Mouse (Mus musculus) CH12.LX (cell line): ENCODE data around the gene Cacng6. TPM values are rescaled to one million over a fixed set of nuclear protein-coding genes. Genes with fewer than 3 reads are reported as not detected.

Experiments
- DNase-seq: peaks from one replicate; pipeline ENCODE4 v3.0.0-alpha.2; 2013; ENCODE audit errors: extremely low read depth
- H3K27ac ChIP-seq: 2 replicates; pipeline ENCODE4 v1.5.1; 2012; ENCODE audit warnings: low read depth, mild to moderate bottlenecking, control low read depth, moderate library complexity; ENCODE audit not compliant: insufficient read depth
- H3K27me3 ChIP-seq: replicated peaks from 2 replicates; pipeline ENCODE3; 2012; ENCODE audit warnings: inconsistent platforms
- H3K36me3 ChIP-seq, 2 experiments: replicated peaks in 1 of 2; 2 replicates each; pipeline versions ENCODE3 to v1.6.1; 2012; ENCODE audit warnings: inconsistent platforms in 1 of 2, low read length in 1 of 2, mild to moderate bottlenecking in 1 of 2, mixed read lengths in 1 of 2, moderate library complexity in 1 of 2; ENCODE audit not compliant: control insufficient read depth in 1 of 2, insufficient read depth in 1 of 2
- H3K4me1 ChIP-seq, 2 experiments: 2 replicates each; pipeline ENCODE4 v1.6.1; 2012; ENCODE audit warnings: inconsistent platforms in 1 of 2, moderate library complexity in 1 of 2; ENCODE audit not compliant: insufficient read depth in 2 of 2, control insufficient read depth in 1 of 2
- H3K4me2 ChIP-seq: 2 replicates; pipeline ENCODE4 v1.6.1; 2012; ENCODE audit warnings: low read depth, mild to moderate bottlenecking, control low read depth; ENCODE audit not compliant: poor library complexity, insufficient read depth, severe bottlenecking
- H3K4me3 ChIP-seq, 3 experiments: fragments of 150-350 bp in 1 of 3; sonication (generic) in 1 of 3; replicated peaks in 1 of 3; 2 replicates each; pipeline versions ENCODE3 to v1.5.1; 2011 to 2012; ENCODE audit warnings: low read depth in 2 of 3, low read length in 2 of 3, mild to moderate bottlenecking in 2 of 3, moderate library complexity in 2 of 3, control low read depth in 1 of 3, improper control_type of control experiment in 1 of 3, inconsistent platforms in 1 of 3, mixed read lengths in 1 of 3; ENCODE audit not compliant: poor library complexity in 1 of 3
- H3K79me2 ChIP-seq: replicated peaks from 2 replicates; pipeline ENCODE4 v1.6.1; 2012; ENCODE audit warnings: mild to moderate bottlenecking, moderate library complexity; ENCODE audit not compliant: control insufficient read depth, poor library complexity, insufficient read depth, severe bottlenecking; ENCODE audit errors: extremely low read depth
- H3K9ac ChIP-seq: 2 replicates; pipeline ENCODE4 v1.6.1; 2012; ENCODE audit warnings: low read depth, mild to moderate bottlenecking, control low read depth, moderate library complexity; ENCODE audit not compliant: insufficient read depth
- H3K9me3 ChIP-seq: replicated peaks from 2 replicates; pipeline ENCODE3; 2012; ENCODE audit warnings: low read length, inconsistent platforms, mixed read lengths
- BHLHE40 ChIP-seq: IDR thresholded peaks from 2 replicates; pipeline ENCODE4 v1.6.1; 2011; ENCODE audit warnings: mild to moderate bottlenecking, low read depth, low read length, improper control_type of control experiment
- CHD1 ChIP-seq: IDR thresholded peaks from 2 replicates; pipeline ENCODE4 v1.6.1; 2012; ENCODE audit warnings: low read depth, low read length, improper control_type of control experiment, inconsistent platforms
- CHD2 ChIP-seq: IDR thresholded peaks from 2 replicates; pipeline ENCODE4 v1.6.1; 2011; ENCODE audit warnings: low read length, improper control_type of control experiment
- CTCF ChIP-seq, 2 experiments: IDR thresholded peaks in 1 of 2; conservative IDR thresholded peaks in 1 of 2; 2 replicates each; pipeline ENCODE4 v1.5.1; 2011 to 2012; ENCODE audit warnings: low read depth in 2 of 2, low read length in 2 of 2, improper control_type of control experiment in 1 of 2, inconsistent platforms in 1 of 2, mild to moderate bottlenecking in 1 of 2, moderate library complexity in 1 of 2
- ELF1 ChIP-seq: IDR thresholded peaks from 2 replicates; pipeline ENCODE4 v1.6.1; 2014; ENCODE audit warnings: low read depth, mild to moderate bottlenecking, inconsistent platforms, low read length, improper control_type of control experiment
- EP300 ChIP-seq: IDR thresholded peaks from 2 replicates; pipeline ENCODE4 v1.6.1; 2011; ENCODE audit warnings: low read length, improper control_type of control experiment
- ETS1 ChIP-seq: conservative IDR thresholded peaks from 2 replicates; pipeline ENCODE4 v1.6.1; 2012; ENCODE audit warnings: low read depth, mild to moderate bottlenecking, inconsistent platforms, low read length, improper control_type of control experiment, moderate library complexity
- HCFC1 ChIP-seq: IDR thresholded peaks from 2 replicates; pipeline ENCODE4 v1.6.1; 2012; ENCODE audit warnings: low read depth, mild to moderate bottlenecking, inconsistent platforms, low read length, improper control_type of control experiment
- IRF4 ChIP-seq: IDR thresholded peaks from 2 replicates; pipeline ENCODE4 v1.6.1; 2014; ENCODE audit warnings: low read depth, mild to moderate bottlenecking, inconsistent platforms, low read length, improper control_type of control experiment
- JUN ChIP-seq: IDR thresholded peaks from 2 replicates; pipeline ENCODE4 v1.6.1; 2011; ENCODE audit warnings: low read depth, mild to moderate bottlenecking, low read length, improper control_type of control experiment, moderate library complexity; ENCODE audit not compliant: insufficient read depth
- JUND ChIP-seq: conservative IDR thresholded peaks from 2 replicates; pipeline ENCODE4 v1.6.1; 2011; ENCODE audit warnings: low read depth, low read length, improper control_type of control experiment
- KAT2A ChIP-seq: IDR thresholded peaks from 2 replicates; pipeline ENCODE4 v1.6.1; 2012; ENCODE audit warnings: low read length, improper control_type of control experiment, inconsistent platforms; ENCODE audit not compliant: insufficient replicate concordance
- MAFK ChIP-seq: IDR thresholded peaks from 2 replicates; pipeline ENCODE4 v1.6.1; 2011; ENCODE audit warnings: low read length, improper control_type of control experiment; ENCODE audit not compliant: insufficient replicate concordance
- MAX ChIP-seq: IDR thresholded peaks from 2 replicates; pipeline ENCODE4 v1.6.1; 2011; ENCODE audit warnings: low read length, improper control_type of control experiment
- MAZ ChIP-seq: IDR thresholded peaks from 2 replicates; pipeline ENCODE4 v1.6.1; 2012; ENCODE audit warnings: low read depth, mild to moderate bottlenecking, inconsistent platforms, low read length, improper control_type of control experiment, moderate library complexity
- MEF2A ChIP-seq: IDR thresholded peaks from 2 replicates; pipeline ENCODE4 v1.6.1; 2014; ENCODE audit warnings: low read depth, mild to moderate bottlenecking, inconsistent platforms, low read length, improper control_type of control experiment, borderline replicate concordance
- MYC ChIP-seq: IDR thresholded peaks from 2 replicates; pipeline ENCODE4 v1.6.1; 2011; ENCODE audit warnings: low read depth, mild to moderate bottlenecking, improper control_type of control experiment, low read length
- NELFE ChIP-seq: IDR thresholded peaks from 2 replicates; pipeline ENCODE4 v1.6.1; 2011; ENCODE audit warnings: low read depth, low read length, improper control_type of control experiment
- NRF1 ChIP-seq: IDR thresholded peaks from 2 replicates; pipeline ENCODE4 v1.6.1; 2014; ENCODE audit warnings: low read depth, mild to moderate bottlenecking, inconsistent platforms, low read length, improper control_type of control experiment, moderate library complexity
- POLR2A ChIP-seq: IDR thresholded peaks from 2 replicates; pipeline ENCODE4 v1.6.1; 2011; ENCODE audit warnings: low read depth, mild to moderate bottlenecking, improper control_type of control experiment, low read length
- POLR2AphosphoS2 ChIP-seq: IDR thresholded peaks from 2 replicates; pipeline ENCODE4 v1.6.1; 2011; ENCODE audit warnings: low read depth, low read length, improper control_type of control experiment
- RAD21 ChIP-seq: IDR thresholded peaks from 2 replicates; pipeline ENCODE4 v1.6.1; 2011; ENCODE audit warnings: low read depth, mild to moderate bottlenecking, low read length, improper control_type of control experiment, moderate library complexity
- RCOR1 ChIP-seq: conservative IDR thresholded peaks from 2 replicates; pipeline ENCODE4 v1.6.1; 2012; ENCODE audit warnings: low read depth, mild to moderate bottlenecking, inconsistent platforms, low read length, improper control_type of control experiment
- SMC3 ChIP-seq: IDR thresholded peaks from 2 replicates; pipeline ENCODE4 v1.6.1; 2011; ENCODE audit warnings: low read depth, low read length, improper control_type of control experiment
- TBP ChIP-seq: conservative IDR thresholded peaks from 2 replicates; pipeline ENCODE4 v1.6.1; 2011; ENCODE audit warnings: low read depth, low read length, improper control_type of control experiment
- TCF12 ChIP-seq: IDR thresholded peaks from 2 replicates; pipeline ENCODE4 v1.6.1; 2014; ENCODE audit warnings: low read depth, mild to moderate bottlenecking, inconsistent platforms, low read length, improper control_type of control experiment
- USF1 ChIP-seq: IDR thresholded peaks from 2 replicates; pipeline ENCODE4 v1.6.1; 2014; ENCODE audit warnings: low read depth, mild to moderate bottlenecking, inconsistent platforms, low read length, improper control_type of control experiment
- ZC3H11A ChIP-seq: IDR thresholded peaks from 2 replicates; pipeline ENCODE4 v1.6.1; 2012; ENCODE audit warnings: low read depth, mild to moderate bottlenecking, inconsistent platforms, low read length, improper control_type of control experiment
- ZKSCAN1 ChIP-seq: IDR thresholded peaks from 2 replicates; pipeline ENCODE4 v1.6.1; 2012; ENCODE audit warnings: low read depth, inconsistent platforms, low read length, improper control_type of control experiment, borderline replicate concordance
- dilution Hi-C: fragments of 300-500 bp; cut with MboI; formaldehyde crosslinking; loops from 2 replicates; pipeline ENCODE4 v1.14.3; 2020; ENCODE audit warnings: low sequenced_read_pairs; ENCODE audit not compliant: extremely low pct_unique_long_range_greater_than_20kb, extremely low pct_ligation_motif_present
- in situ Hi-C: fragments of 300-500 bp; cut with MboI; formaldehyde crosslinking; loops from 3 replicates; pipeline ENCODE4 v1.14.3; 2019; ENCODE audit warnings: low sequenced_read_pairs, low pct_ligation_motif_present, low pct_unique_long_range_greater_than_20kb, mixed read lengths
- polyA plus RNA-seq: library from polyadenylated mRNA; unstranded; fragments of >175 nt; gene quantifications from 2 replicates; pipeline ENCODE4 v1.2.1, GENCODE M21; 2012; ENCODE audit warnings: low read depth; ENCODE audit not compliant: insufficient read length
- total RNA-seq, 2 experiments: library from RNA; depleted of rRNA; stranded (reverse); fragments of 300-350 nt in 1 of 2; fragments of >200 nt in 1 of 2; gene quantifications; 2 replicates each; pipeline ENCODE4 v1.2.3; 2012 to 2014

Gene Cacng6
- total and polyA plus RNA-seq, 3 experiments, result not detected

GRCm38 (mm10) chr7:3451161-3451560 lies 27.2 kb downstream of the Cacng6 start:
- Histone ChIP-seq H3K79me2 (no peaks in the 10 kb centered on the region), H3K9me3 (no peaks in the 10 kb centered on the region), H3K4me1 (peaks cover 2 to 69% of the 10 kb centered on the region in 2 experiments; a peak in 3 of 4 replicates), H3K9ac (no peak overlapping the region), H3K36me3 (no peaks in the 10 kb centered on the region), H3K4me2 (no peak overlapping the region), H3K27me3 (no peaks in the 10 kb centered on the region), H3K4me3 (no peak overlapping the region), H3K27ac (no peak overlapping the region)
- no peak for DNase-seq
- in situ Hi-C loops (no loop called here), dilution Hi-C loops (no loop called here)
- TF ChIP-seq TBP (no peak), KAT2A (no peak), EP300 (no peak), MEF2A (no peak), USF1 (no peak), ZC3H11A (no peak)

GRCm38 (mm10) chr7:3452821-3453485 lies 29.0 kb downstream of the Cacng6 start:
- no peaks in the 10 kb centered on the region for H3K9me3 ChIP-seq
- peak overlapping the region; percentile 72 for H3K4me2 ChIP-seq
- dilution Hi-C loops (no loop called here), in situ Hi-C loops (no loop called here)
- DNase-seq, result peak; percentile 51
- peak overlapping the region; percentile 11 for H3K27ac ChIP-seq
- no peaks in the 10 kb centered on the region for H3K36me3 ChIP-seq
- TF ChIP-seq NRF1 (no peak), NELFE (0 out of 2 replicates have a peak, but pooled peaks have one; percentile 31), JUN (no peak), MAX (no peak), MAZ (no peak), EP300 (peak; percentile 48; the same call in 1 of the 2 replicates), ELF1 (peak; percentile 41), POLR2A (peak; percentile 37; the same call in 1 of the 2 replicates), RAD21 (no peak), MAFK (no peak), CHD2 (peak; percentile 32), ETS1 (no peak), BHLHE40 (no peak), TCF12 (0 out of 2 replicates have a peak, but pooled peaks have one; percentile 10), KAT2A (no peak), CTCF (conservative IDR thresholded peaks at IDR 0.05 in 1 of 2, IDR thresholded peaks at IDR 0.05 in 1 of 2; ENCODE audit: low read depth in 2 of 2, low read length in 2 of 2) (no peak), CHD1 (no peak), TBP (0 out of 2 replicates have a peak, but pooled peaks have one; percentile 40), MEF2A (no peak), SMC3 (no peak), POLR2AphosphoS2 (no peak), HCFC1 (peak; percentile 30; the same call in 1 of the 2 replicates), MYC (peak; percentile 32; the same call in 1 of the 2 replicates), RCOR1 (0 out of 2 replicates have a peak, but pooled peaks have one; percentile 74), ZKSCAN1 (no peak), IRF4 (peak; percentile 59; the same call in 1 of the 2 replicates), JUND (no peak)
- H3K9ac ChIP-seq, result peak overlapping the region; percentile 15
- peak overlapping the region in 1 of 3 experiments; percentile 36 for H3K4me3 ChIP-seq
- no peaks in the 10 kb centered on the region for H3K79me2 ChIP-seq
- no peaks in the 10 kb centered on the region for H3K27me3 ChIP-seq
- peaks cover 2 to 60% of the 10 kb centered on the region in 2 experiments; a peak in 3 of 4 replicates for H3K4me1 ChIP-seq
